Mouse (Mus musculus) bone marrow macrophage, adult 2 months (primary cell): ENCODE results near the gene Poc1a.

Experiments used
- CTCF ChIP-seq: IDR thresholded peaks from 2 replicates; pipeline ENCODE4 v1.5.1; 2012; ENCODE audit warnings: low read depth, mild to moderate bottlenecking, low read length, moderate library complexity
- POLR2A ChIP-seq: IDR thresholded peaks from 2 replicates; pipeline ENCODE4 v1.6.1; 2012; ENCODE audit warnings: mild to moderate bottlenecking, low read depth, low read length, borderline replicate concordance

GRCm38 (mm10) chr9:106314196-106314595 is 33.3 kb downstream of the Poc1a start:
- TF ChIP-seq CTCF = no peak
- no peak for TF ChIP-seq POLR2A
